Mouse (Mus musculus) CH12.LX (cell line): ENCODE results near the gene Figla. TPM values are rescaled to one million over a fixed set of nuclear protein-coding genes. Genes with fewer than 3 reads are reported as not detected.

ENCODE experiments used
- DNase-seq: peaks from one replicate; pipeline ENCODE4 v3.0.0-alpha.2; 2013; ENCODE audit errors: extremely low read depth
- H3K27ac ChIP-seq: 2 replicates; pipeline ENCODE4 v1.5.1; 2012; ENCODE audit warnings: low read depth, mild to moderate bottlenecking, control low read depth, moderate library complexity; ENCODE audit not compliant: insufficient read depth
- H3K27me3 ChIP-seq: replicated peaks from 2 replicates; pipeline ENCODE3; 2012; ENCODE audit warnings: inconsistent platforms
- H3K36me3 ChIP-seq, 2 experiments: replicated peaks in 1 of 2; 2 replicates each; pipeline versions ENCODE3 to v1.6.1; 2012; ENCODE audit warnings: inconsistent platforms in 1 of 2, low read length in 1 of 2, mild to moderate bottlenecking in 1 of 2, mixed read lengths in 1 of 2, moderate library complexity in 1 of 2; ENCODE audit not compliant: control insufficient read depth in 1 of 2, insufficient read depth in 1 of 2
- H3K4me1 ChIP-seq, 2 experiments: 2 replicates each; pipeline ENCODE4 v1.6.1; 2012; ENCODE audit warnings: inconsistent platforms in 1 of 2, moderate library complexity in 1 of 2; ENCODE audit not compliant: insufficient read depth in 2 of 2, control insufficient read depth in 1 of 2
- H3K4me2 ChIP-seq: 2 replicates; pipeline ENCODE4 v1.6.1; 2012; ENCODE audit warnings: low read depth, mild to moderate bottlenecking, control low read depth; ENCODE audit not compliant: poor library complexity, insufficient read depth, severe bottlenecking
- H3K4me3 ChIP-seq, 3 experiments: fragments of 150-350 bp in 1 of 3; sonication (generic) in 1 of 3; replicated peaks in 1 of 3; 2 replicates each; pipeline versions ENCODE3 to v1.5.1; 2011 to 2012; ENCODE audit warnings: low read depth in 2 of 3, low read length in 2 of 3, mild to moderate bottlenecking in 2 of 3, moderate library complexity in 2 of 3, control low read depth in 1 of 3, improper control_type of control experiment in 1 of 3, inconsistent platforms in 1 of 3, mixed read lengths in 1 of 3; ENCODE audit not compliant: poor library complexity in 1 of 3
- H3K79me2 ChIP-seq: replicated peaks from 2 replicates; pipeline ENCODE4 v1.6.1; 2012; ENCODE audit warnings: mild to moderate bottlenecking, moderate library complexity; ENCODE audit not compliant: control insufficient read depth, poor library complexity, insufficient read depth, severe bottlenecking; ENCODE audit errors: extremely low read depth
- H3K9ac ChIP-seq: 2 replicates; pipeline ENCODE4 v1.6.1; 2012; ENCODE audit warnings: low read depth, mild to moderate bottlenecking, control low read depth, moderate library complexity; ENCODE audit not compliant: insufficient read depth
- H3K9me3 ChIP-seq: replicated peaks from 2 replicates; pipeline ENCODE3; 2012; ENCODE audit warnings: low read length, inconsistent platforms, mixed read lengths
- BHLHE40 ChIP-seq: IDR thresholded peaks from 2 replicates; pipeline ENCODE4 v1.6.1; 2011; ENCODE audit warnings: mild to moderate bottlenecking, low read depth, low read length, improper control_type of control experiment
- CHD1 ChIP-seq: IDR thresholded peaks from 2 replicates; pipeline ENCODE4 v1.6.1; 2012; ENCODE audit warnings: low read depth, low read length, improper control_type of control experiment, inconsistent platforms
- CHD2 ChIP-seq: IDR thresholded peaks from 2 replicates; pipeline ENCODE4 v1.6.1; 2011; ENCODE audit warnings: low read length, improper control_type of control experiment
- ELF1 ChIP-seq: IDR thresholded peaks from 2 replicates; pipeline ENCODE4 v1.6.1; 2014; ENCODE audit warnings: low read depth, mild to moderate bottlenecking, inconsistent platforms, low read length, improper control_type of control experiment
- EP300 ChIP-seq: IDR thresholded peaks from 2 replicates; pipeline ENCODE4 v1.6.1; 2011; ENCODE audit warnings: low read length, improper control_type of control experiment
- GABPA ChIP-seq: IDR thresholded peaks from 2 replicates; pipeline ENCODE4 v1.6.1; 2012; ENCODE audit warnings: low read depth, low read length, improper control_type of control experiment, inconsistent platforms; ENCODE audit not compliant: insufficient replicate concordance
- HCFC1 ChIP-seq: IDR thresholded peaks from 2 replicates; pipeline ENCODE4 v1.6.1; 2012; ENCODE audit warnings: low read depth, mild to moderate bottlenecking, inconsistent platforms, low read length, improper control_type of control experiment
- IRF4 ChIP-seq: IDR thresholded peaks from 2 replicates; pipeline ENCODE4 v1.6.1; 2014; ENCODE audit warnings: low read depth, mild to moderate bottlenecking, inconsistent platforms, low read length, improper control_type of control experiment
- JUN ChIP-seq: IDR thresholded peaks from 2 replicates; pipeline ENCODE4 v1.6.1; 2011; ENCODE audit warnings: low read depth, mild to moderate bottlenecking, low read length, improper control_type of control experiment, moderate library complexity; ENCODE audit not compliant: insufficient read depth
- MAFK ChIP-seq: IDR thresholded peaks from 2 replicates; pipeline ENCODE4 v1.6.1; 2011; ENCODE audit warnings: low read length, improper control_type of control experiment; ENCODE audit not compliant: insufficient replicate concordance
- MAX ChIP-seq: IDR thresholded peaks from 2 replicates; pipeline ENCODE4 v1.6.1; 2011; ENCODE audit warnings: low read length, improper control_type of control experiment
- MAZ ChIP-seq: IDR thresholded peaks from 2 replicates; pipeline ENCODE4 v1.6.1; 2012; ENCODE audit warnings: low read depth, mild to moderate bottlenecking, inconsistent platforms, low read length, improper control_type of control experiment, moderate library complexity
- MEF2A ChIP-seq: IDR thresholded peaks from 2 replicates; pipeline ENCODE4 v1.6.1; 2014; ENCODE audit warnings: low read depth, mild to moderate bottlenecking, inconsistent platforms, low read length, improper control_type of control experiment, borderline replicate concordance
- MXI1 ChIP-seq: IDR thresholded peaks from 2 replicates; pipeline ENCODE4 v1.6.1; 2011; ENCODE audit warnings: mild to moderate bottlenecking, low read depth, low read length, improper control_type of control experiment
- NELFE ChIP-seq: IDR thresholded peaks from 2 replicates; pipeline ENCODE4 v1.6.1; 2011; ENCODE audit warnings: low read depth, low read length, improper control_type of control experiment
- POLR2A ChIP-seq: IDR thresholded peaks from 2 replicates; pipeline ENCODE4 v1.6.1; 2011; ENCODE audit warnings: low read depth, mild to moderate bottlenecking, improper control_type of control experiment, low read length
- POLR2AphosphoS2 ChIP-seq: IDR thresholded peaks from 2 replicates; pipeline ENCODE4 v1.6.1; 2011; ENCODE audit warnings: low read depth, low read length, improper control_type of control experiment
- RCOR1 ChIP-seq: conservative IDR thresholded peaks from 2 replicates; pipeline ENCODE4 v1.6.1; 2012; ENCODE audit warnings: low read depth, mild to moderate bottlenecking, inconsistent platforms, low read length, improper control_type of control experiment
- TBP ChIP-seq: conservative IDR thresholded peaks from 2 replicates; pipeline ENCODE4 v1.6.1; 2011; ENCODE audit warnings: low read depth, low read length, improper control_type of control experiment
- USF2 ChIP-seq: conservative IDR thresholded peaks from 2 replicates; pipeline ENCODE4 v1.6.1; 2011; ENCODE audit warnings: low read depth, low read length, improper control_type of control experiment
- ZC3H11A ChIP-seq: IDR thresholded peaks from 2 replicates; pipeline ENCODE4 v1.6.1; 2012; ENCODE audit warnings: low read depth, mild to moderate bottlenecking, inconsistent platforms, low read length, improper control_type of control experiment
- ZNF384 ChIP-seq: IDR thresholded peaks from 2 replicates; pipeline ENCODE4 v1.6.1; 2012; ENCODE audit warnings: low read depth, low read length, improper control_type of control experiment, inconsistent platforms
- dilution Hi-C: fragments of 300-500 bp; cut with MboI; formaldehyde crosslinking; loops from 2 replicates; pipeline ENCODE4 v1.14.3; 2020; ENCODE audit warnings: low sequenced_read_pairs; ENCODE audit not compliant: extremely low pct_unique_long_range_greater_than_20kb, extremely low pct_ligation_motif_present
- in situ Hi-C: fragments of 300-500 bp; cut with MboI; formaldehyde crosslinking; loops from 3 replicates; pipeline ENCODE4 v1.14.3; 2019; ENCODE audit warnings: low sequenced_read_pairs, low pct_ligation_motif_present, low pct_unique_long_range_greater_than_20kb, mixed read lengths
- polyA plus RNA-seq: library from polyadenylated mRNA; unstranded; fragments of >175 nt; gene quantifications from 2 replicates; pipeline ENCODE4 v1.2.1, GENCODE M21; 2012; ENCODE audit warnings: low read depth; ENCODE audit not compliant: insufficient read length
- total RNA-seq, 2 experiments: library from RNA; depleted of rRNA; stranded (reverse); fragments of 300-350 nt in 1 of 2; fragments of >200 nt in 1 of 2; gene quantifications; 2 replicates each; pipeline ENCODE4 v1.2.3; 2012 to 2014

Figla gene
- total and polyA plus RNA-seq, 3 experiments = not detected

GRCm38 (mm10) chr6:86048509-86048908 lies 32.5 kb downstream of the Figla start:
- Histone ChIP-seq H3K4me3 (no peak overlapping the region), H3K79me2 (no peaks in the 10 kb centered on the region), H3K4me1 (peaks cover 0 to 4% of the 10 kb centered on the region in 2 experiments; a peak in 3 of 4 replicates), H3K27ac (no peak overlapping the region), H3K36me3 (no peaks in the 10 kb centered on the region), H3K27me3 (peaks cover 11% of the 10 kb centered on the region), H3K4me2 (no peak overlapping the region), H3K9me3 (no peaks in the 10 kb centered on the region), H3K9ac (no peak overlapping the region)
- no peak for TF ChIP-seq ZC3H11A
- no peak for TF ChIP-seq GABPA
- TF ChIP-seq USF2 = no peak
- TF ChIP-seq MAX = no peak
- TF ChIP-seq POLR2A = no peak
- TF ChIP-seq MXI1 = no peak
- no peak for TF ChIP-seq CHD2
- no peak for TF ChIP-seq HCFC1
- TF ChIP-seq NELFE = no peak
- no peak for TF ChIP-seq POLR2AphosphoS2
- TF ChIP-seq MAZ = no peak
- TF ChIP-seq RCOR1 = no peak
- TF ChIP-seq JUN = no peak
- no peak for TF ChIP-seq EP300
- TF ChIP-seq BHLHE40 = no peak
- TF ChIP-seq ZNF384 = no peak
- TF ChIP-seq MEF2A = no peak
- TF ChIP-seq CHD1 = no peak
- in situ Hi-C loops (no loop called here), dilution Hi-C loops (no loop called here)
- DNase-seq = no peak

- Histone ChIP-seq H3K4me3 (no peak overlapping the region), H3K9ac (no peak overlapping the region), H3K4me1 (peaks cover 0 to 16% of the 10 kb centered on the region in 2 experiments; a peak in 3 of 4 replicates), H3K27ac (no peak overlapping the region), H3K9me3 (no peaks in the 10 kb centered on the region), H3K79me2 (no peaks in the 10 kb centered on the region), H3K27me3 (no peaks in the 10 kb centered on the region), H3K36me3 (no peaks in the 10 kb centered on the region), H3K4me2 (no peak overlapping the region)
- TF ChIP-seq IRF4 = no peak
- no peak for TF ChIP-seq TBP
- no peak for TF ChIP-seq MAFK
- no peak for TF ChIP-seq MXI1
- TF ChIP-seq ELF1 = no peak
- TF ChIP-seq HCFC1 = no peak
- in situ Hi-C loops = no loop called here
- dilution Hi-C loops = no loop called here
- no peak for DNase-seq
Observed at GRCm38 (mm10) chr6:86050586-86051268, 34.8 kb downstream of the Figla start.
